Mouse (Mus musculus) regulatory T cell (primary cell): ENCODE data around the gene Mipep.

Source experiments
- in situ Hi-C: fragments of 300-600 bp; cut with MboI, MseI; formaldehyde crosslinking; loops from one replicate; pipeline ENCODE4 v1.15.1; 2025; ENCODE audit warnings: high pct_unique_total_duplicates

The Mipep gene

GRCm38 (mm10) chr14:60856913-60857300 lies 72.5 kb downstream of the Mipep start:
- in situ Hi-C loops: no loop called here

DNA sequence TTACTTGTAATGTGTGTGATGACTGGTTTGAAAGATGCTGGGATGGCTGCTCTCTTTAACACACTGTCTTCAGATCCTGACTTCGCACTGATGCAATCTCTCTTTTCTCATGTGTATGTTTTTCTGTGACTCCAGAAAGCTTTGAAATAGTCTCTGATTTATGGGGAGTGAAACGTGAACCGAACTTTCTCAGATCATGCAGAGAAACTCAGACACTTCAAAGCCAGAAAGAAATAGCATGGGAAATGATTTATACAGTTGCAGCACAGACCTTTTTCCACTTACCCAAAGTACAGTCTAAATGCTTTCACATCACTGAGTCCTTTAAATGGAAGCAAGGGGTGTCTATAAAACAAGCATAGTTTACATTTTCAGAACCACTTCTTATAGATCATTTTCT lies 79.0 kb downstream of the Mipep start:
- in situ Hi-C loops: no loop called here

- in situ Hi-C loops: no loop called here
These were observed 82.0 kb downstream of the Mipep start for GRCm38 (mm10) chr14:60866399-60866798.

DNA sequence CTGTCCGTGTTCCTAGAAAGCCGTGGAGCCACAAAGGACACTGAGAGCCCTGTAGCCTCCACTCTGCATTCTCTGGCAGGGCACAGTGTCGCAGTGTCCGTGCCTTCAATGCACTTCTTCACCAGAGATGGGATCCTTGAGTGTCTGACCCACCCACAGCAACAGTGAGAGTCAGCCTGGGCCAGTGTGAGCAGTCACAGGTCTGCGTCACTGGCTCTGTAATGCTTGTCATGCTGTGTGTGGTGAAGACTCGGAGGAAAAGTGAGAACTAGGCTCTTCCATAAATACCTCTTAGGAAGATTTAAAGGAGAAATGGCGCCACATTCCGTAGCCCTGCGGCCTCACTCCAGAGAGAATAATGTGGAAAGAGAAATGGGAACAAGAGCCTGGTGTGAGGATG lies 84.0 kb downstream of the Mipep start:
- in situ Hi-C loops: no loop called here

- in situ Hi-C loops: no loop called here
These were observed 87.5 kb downstream of the Mipep start for GRCm38 (mm10) chr14:60871831-60872230.

- in situ Hi-C loops: no loop called here
These were observed 97.7 kb downstream of the Mipep start for GRCm38 (mm10) chr14:60882106-60882505.

GRCm38 (mm10) chr14:60882681-60883080 lies 98.3 kb downstream of the Mipep start:
- in situ Hi-C loops: no loop called here

GRCm38 (mm10) chr14:60885361-60885950 lies 101.1 kb downstream of the Mipep start:
- in situ Hi-C loops: no loop called here

DNA sequence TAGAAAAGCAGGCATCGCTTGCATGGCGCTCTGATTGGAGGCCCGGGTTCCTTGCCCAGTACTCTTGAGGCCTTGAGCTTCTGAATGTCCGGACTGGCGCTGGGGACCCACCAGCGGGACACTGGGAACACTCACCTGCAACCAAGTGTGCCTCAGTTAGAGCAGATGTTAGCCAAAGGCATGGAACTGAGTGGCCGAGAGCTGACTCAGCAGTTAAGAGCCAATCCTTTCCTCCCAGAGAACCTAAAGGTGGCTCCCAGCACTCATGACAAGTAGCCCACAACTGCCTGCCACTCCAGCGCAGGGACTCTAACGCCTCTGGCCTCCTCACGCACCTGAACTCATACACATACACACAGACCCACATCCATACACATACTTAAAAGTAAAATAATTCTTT lies 109.5 kb downstream of the Mipep start:
- in situ Hi-C loops: no loop called here

DNA sequence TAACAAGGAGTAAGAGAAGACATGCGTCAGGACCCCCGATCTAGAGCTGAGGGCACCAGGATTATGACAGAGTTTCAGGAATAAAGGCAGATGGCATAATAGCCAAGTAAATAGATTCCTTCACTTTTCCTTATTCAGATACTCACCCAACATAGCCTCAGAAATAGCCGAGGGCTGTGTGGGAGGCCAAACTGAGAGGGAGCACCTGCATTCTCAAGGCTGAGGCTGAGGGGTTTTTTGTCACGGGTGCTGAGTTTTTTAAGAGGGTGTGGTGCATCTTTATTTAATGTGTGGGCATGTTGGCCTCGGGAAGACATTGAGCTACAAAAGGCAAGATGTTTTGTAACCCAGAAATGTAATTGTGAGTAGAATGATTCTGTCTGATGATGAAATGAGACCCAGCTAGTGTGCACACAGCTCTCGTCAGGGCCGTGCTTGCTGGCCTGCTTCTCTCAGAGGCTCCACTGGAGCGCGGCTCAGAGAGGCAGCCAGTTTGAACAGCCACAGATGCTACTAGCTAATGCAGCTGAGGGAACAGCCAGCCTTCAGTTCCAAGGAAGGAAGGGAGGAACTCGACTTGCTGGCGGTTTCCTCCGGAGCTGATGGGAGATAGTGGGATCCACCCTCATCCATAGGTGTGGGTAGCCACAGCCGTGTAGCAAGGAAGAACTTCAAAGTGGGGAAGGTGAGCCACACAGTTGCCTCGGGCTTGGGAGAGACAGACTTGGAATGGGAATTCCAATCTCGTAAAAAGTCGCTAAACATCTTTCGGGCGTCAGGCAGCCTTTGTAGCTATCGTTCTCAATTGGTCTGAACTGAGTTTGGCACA lies 111.0 kb downstream of the Mipep start:
- in situ Hi-C loops: no loop called here

GRCm38 (mm10) chr14:60898086-60898667 lies 113.8 kb downstream of the Mipep start:
- in situ Hi-C loops: no loop called here

DNA sequence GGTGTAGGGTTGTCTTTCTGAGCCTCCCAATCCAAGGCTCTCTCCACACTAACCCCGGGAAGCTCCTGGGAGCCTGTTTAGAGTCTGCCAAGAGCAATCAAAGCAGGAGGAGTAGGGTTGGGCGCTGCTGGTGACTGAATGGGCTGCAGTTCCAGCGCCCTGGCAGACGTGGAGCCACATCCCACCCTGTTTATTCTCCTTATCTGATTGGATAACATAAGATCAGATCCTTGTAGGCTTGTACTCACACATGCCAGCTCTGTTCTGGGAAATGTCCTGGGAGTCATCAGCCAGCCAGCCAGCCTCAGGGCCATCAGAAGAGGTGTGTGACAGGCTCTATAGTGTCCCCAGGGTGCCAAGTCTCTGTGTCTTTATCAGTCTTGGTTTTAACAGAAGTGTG lies 120.1 kb downstream of the Mipep start:
- in situ Hi-C loops: no loop called here

DNA sequence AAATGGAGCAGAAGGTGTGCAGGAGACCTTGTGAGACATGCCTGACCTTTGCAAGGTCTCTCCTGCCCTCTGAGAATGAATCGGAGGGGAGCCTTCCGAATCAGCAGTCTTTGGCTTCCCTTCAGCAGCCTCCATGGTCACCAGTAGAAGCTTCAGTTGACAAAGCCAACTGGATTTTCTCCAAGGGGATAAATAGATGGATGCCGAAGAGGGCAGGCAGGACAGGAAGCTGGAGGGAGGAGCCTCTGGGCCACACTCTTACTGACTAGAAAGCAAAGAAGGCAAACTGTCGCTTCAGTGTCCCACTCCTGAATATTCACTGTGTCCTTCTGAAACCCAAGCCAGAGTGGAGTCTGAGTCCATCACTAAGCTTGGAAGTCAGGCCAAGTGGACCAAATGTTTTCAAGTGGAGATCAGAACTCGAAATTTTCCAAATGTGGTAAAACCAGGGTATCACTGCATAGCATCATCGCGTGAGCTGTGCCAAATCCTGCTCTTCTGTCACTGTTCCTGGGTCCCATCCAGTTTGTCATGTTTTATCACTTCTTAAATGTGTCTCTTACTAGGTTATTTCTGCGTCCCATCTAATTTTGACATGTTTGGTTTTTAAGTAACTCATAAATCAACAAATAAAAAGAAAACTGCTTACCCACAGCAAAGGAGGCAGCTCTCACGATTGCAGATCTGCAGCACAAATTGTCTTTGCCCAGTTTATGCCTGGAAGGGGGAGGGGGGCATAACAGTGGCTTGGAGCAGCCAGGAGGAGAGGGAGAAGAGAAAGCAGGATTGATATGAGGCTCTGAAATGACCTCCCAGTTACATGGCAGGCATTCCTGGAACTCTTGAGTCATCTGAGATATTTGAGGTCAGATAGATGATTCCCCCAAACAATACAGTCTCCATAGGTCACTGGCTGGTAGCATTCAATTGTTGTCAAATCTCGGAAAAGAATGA lies 122.3 kb downstream of the Mipep start:
- in situ Hi-C loops: no loop called here

- in situ Hi-C loops: no loop called here
These were observed 125.0 kb downstream of the Mipep start for GRCm38 (mm10) chr14:60909351-60909750.

- in situ Hi-C loops: no loop called here
These were observed 126.4 kb downstream of the Mipep start for GRCm38 (mm10) chr14:60910506-60911444.

- in situ Hi-C loops: no loop called here
These were observed 128.7 kb downstream of the Mipep start for GRCm38 (mm10) chr14:60912981-60913468.

- in situ Hi-C loops: no loop called here
These were observed 132.3 kb downstream of the Mipep start for GRCm38 (mm10) chr14:60916661-60917060.

DNA sequence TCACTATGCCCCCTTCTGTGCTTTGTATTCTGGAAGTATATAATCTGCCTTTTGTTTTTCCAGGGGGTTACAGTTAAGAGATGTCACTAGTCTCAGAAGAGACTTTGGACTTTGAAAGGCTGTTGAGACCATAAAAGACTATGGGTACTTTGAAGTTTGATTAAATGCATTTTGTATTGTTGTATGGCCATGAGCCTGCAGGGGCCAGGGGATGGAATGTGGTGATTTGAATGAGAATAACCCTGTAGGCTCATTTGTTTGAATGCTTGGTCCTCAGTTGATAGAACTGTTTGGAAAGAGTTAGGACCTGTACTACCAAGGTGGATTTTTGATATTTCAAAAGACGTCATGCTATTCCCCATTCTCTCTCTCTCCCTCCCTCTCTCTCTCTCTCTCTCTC lies 141.6 kb downstream of the Mipep start:
- in situ Hi-C loops: no loop called here

GRCm38 (mm10) chr14:60935705-60936104 lies 151.3 kb downstream of the Mipep start:
- in situ Hi-C loops: no loop called here

DNA sequence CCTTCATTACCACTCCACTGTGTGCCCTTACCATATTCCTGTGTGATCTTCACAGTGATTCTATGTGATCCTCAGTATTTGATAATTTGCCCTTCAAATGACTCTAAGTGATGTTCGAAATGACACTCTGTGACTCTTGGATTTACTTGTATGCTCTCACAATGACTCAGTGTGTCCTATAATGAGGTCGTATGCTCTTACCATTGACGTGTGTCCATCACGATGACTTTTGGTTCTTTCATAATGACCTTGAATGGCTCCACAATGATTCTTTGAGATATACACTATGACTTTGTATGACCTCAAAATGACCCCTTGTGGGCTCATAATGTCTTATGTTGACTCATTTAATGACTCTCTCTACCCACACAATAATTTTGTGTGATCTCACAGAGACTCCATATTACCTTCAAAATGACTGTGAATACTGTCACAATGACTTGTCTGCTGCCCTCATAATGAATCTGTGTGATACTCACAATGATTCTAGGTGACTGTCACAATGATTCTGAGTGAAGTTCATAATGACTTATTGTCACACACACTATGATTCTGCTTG lies 153.2 kb downstream of the Mipep start:
- in situ Hi-C loops: no loop called here
